Mouse (Mus musculus) gastrocnemius, postnatal 25 days (tissue): Measurements from ENCODE around the gene Tmc4. TPM values are rescaled to one million over a fixed set of nuclear protein-coding genes. Genes with fewer than 3 reads are reported as not detected.

ENCODE experiments used
- DNase-seq: peaks from one replicate; pipeline ENCODE4 v3.0.0; 2022
- microRNA-seq, 2 experiments: library from miRNA; unstranded; fragments of <30 nt; microRNA quantifications; one replicate each; pipeline ENCODE4 v1.2.0; 2021; ENCODE audit warnings: borderline replicate concordance in 2 of 2
- total RNA-seq, 2 experiments: library from RNA; stranded (reverse); gene quantifications; 1 replicate in 1 of 2; 2 replicates in 1 of 2; pipeline ENCODE4 v1.2.3; 2021

Gene Tmc4
- total RNA-seq, 2 experiments from 2014 or later: 0.70 to 0.87 TPM

DNA sequence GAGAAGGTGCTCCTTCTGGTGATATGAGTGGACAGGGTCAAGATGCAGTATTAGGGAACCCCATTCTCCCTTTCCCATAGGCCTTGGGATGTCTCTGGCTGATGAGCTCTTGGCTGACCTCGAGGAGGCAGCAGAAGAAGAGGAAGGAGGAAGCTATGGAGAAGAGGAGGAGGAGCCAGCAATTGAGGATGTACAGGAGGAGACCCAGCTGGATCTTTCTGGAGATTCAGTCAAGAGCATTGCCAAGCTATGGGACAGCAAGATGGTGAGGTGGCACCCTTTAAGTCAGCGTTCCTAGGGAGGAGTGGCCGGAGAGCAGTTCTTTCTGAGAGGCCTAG, 46.9 kb downstream of the Tmc4 start:
- DNase-seq: no peak

DNA sequence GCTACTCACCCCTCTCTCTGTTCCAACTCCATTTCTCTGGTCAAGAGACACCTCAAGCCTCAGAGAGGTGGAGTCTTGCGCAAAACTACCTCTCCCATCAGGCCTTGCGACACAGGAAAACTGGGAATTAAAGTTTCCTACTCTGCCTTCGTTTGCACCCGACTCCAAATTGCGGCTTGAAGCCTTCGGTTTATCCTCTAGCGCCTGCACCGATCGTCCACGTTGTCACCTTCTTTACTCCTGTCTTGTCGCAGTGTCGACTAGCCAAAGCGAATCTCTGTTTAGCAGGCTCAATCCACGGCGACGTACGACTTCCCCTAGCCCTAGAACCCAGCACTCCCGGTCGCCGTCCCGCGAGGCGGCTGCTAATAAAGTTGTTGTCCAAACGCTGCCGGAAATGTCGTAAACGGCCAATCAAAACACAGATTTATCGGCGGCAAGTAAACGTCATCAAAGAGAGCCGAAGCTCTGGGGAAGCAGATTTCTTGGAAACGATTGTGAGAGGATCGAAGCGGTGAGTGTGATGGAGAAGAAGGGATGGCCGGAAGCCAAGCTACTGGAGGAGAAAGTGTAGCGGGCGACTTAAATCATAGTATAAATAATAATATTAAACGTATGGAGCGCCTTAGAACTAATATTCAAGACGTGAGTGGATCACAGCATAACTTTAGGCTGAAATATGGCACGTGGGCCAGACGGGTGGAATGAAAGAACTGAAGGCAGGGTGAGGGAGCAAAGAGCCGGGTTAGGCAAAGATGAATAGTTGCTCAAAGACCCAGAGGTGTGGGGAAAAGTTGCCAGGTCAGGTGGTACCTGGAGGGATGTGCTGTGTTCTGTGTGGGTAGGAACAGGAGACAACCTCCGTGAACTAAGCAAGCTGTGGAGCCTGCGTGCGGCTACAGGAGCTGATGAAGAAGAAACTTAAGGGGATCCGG, 47.5 kb downstream of the Tmc4 start, which contains the start of the genes Tfpt and Prpf31:
Tfpt (minus strand) TSS at position 387 of the 935 bp plus-strand sequence.
Prpf31 (plus strand) TSS at position 443 of the 935 bp plus-strand sequence.
- DNase-seq: peak; percentile 91

DNA sequence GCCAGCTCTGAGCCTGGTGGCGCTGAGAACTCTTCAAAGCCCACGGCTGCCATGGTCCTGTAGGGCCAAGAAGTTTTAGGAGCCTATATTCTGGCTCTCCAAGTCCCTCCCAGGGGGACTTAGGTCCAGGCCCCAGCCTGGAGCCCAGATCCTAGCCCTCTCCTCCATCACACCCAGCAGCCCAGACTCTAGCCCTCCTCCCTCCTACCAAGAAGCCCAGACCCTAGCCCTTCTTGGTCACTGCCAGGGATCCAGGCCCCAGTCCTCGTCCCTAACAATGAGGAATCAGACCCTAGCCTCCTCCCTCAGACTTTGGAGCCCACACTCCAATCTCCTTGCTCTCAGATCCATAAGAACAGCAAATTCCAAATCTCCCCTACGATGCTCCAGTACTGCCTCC, 48.3 kb downstream of the Tmc4 start:
- DNase-seq: no peak

DNA sequence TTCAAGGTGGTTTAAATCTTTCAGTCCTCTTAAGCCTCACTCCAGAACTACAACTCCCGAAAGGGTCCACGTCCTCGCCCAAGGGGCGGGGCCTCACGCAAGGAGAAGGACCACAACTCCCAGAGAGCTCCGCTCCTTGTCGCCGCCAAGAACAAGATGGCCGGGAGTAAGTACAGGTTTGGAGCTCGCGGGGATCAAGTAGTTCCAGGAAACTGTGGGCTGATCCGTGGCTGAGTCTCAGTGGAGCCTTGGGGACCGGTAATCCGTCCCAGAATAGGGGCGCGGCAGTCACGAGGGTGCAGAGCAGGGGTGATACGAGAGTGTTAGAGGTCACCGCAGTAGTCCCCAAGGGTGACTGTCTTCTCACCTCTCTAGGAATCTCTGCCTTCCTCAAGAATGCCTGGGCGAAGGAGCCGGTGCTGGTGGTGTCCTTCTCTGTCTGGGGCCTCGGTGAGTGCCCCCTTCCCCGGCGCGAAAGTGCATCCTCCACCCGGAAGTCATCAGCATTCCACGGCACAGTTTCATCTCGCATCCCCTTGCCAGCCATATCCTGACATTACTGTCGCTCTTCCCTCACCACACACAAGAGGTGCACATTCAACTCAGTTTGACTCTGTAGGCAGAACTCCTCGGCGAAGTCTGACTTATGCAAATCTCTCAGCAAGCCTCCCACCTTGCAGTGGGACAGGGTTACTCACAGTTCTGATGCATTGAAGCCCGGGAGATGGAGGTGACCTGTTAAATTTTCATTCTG, 59.9 kb downstream of the Tmc4 start, which contains the start of gene Ndufa3:
Ndufa3 (plus strand) TSS at position 132 of the 754 bp plus-strand sequence.
- DNase-seq: peak; percentile 86

DNA sequence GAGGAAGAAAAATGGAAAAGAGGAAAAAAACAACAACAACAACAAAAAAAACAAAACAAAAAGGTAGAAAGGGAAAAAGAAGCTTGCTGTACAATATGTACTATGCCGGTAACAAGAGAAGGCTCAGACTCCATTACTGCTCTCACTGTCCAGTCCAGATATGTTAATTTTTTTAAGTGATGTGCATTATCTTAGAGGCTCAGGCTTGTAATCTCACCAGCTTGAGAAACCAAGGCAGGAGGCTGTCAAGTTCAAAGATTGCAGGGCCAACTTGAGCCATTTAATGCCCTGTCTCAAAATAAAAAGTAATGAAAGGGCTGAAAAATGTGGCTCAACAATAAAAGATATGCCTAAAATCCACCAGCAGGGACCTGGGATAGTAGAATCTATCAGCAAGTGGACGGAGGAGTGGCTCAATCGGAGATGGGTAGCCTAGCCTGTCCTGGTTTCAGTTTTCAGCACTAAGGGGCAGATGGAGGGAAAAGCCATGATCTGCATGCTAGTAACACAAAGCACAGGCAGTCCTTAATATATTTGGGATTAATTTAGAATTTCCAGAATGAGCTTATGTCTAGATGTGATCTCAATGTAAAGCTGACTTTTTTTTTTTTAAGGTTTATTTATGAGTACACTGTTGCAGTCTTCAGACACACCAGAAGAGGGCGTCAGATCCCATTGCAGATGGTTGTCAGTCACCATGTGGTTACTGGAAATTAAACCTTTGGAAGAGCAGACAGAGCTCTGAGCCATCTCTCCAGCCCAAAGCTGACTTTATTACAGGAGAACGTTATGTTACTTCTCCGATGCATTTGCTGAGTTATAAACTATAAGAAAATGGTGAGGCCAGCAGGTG, 60.7 kb downstream of the Tmc4 start:
- DNase-seq: no peak

DNA sequence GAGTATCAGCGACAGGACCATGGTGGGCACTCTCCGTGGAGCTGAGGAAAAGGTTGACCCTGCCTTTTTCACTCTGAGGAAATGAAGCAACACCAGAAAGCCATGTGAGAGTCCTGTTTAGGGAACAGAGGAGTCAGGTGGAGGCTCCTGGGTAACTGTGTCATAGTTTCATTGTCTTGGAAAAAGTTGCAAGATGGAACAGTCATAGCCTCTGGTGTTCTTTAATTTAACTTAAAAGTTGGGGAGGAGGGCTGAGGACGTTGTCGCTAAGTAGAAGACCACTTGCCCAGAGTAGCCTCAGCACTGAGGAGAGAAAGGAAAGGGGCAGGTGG, 61.3 kb downstream of the Tmc4 start, which contains the start of gene Oscar:
Oscar (minus strand) TSS at position 101 of the 332 bp plus-strand sequence.
- DNase-seq: no peak

Small RNAs within 50 kb of the gene (microRNA-seq; reads per million reads assigned to microRNA genes)
- gene Mir3572: 0.79 to 2.9 reads per million in 2 experiments

Other genes with a start within 250 kb of the Tmc4 start
- not detected for gene Tarm1, start 174.9 kb downstream of the Tmc4 start, total RNA-seq
- gene Oscar, start 61.4 kb downstream of the Tmc4 start, total RNA-seq: under 1 TPM; 0.15 to 0.56 TPM
- 100 to 1,000 TPM; 951 to 953 TPM for gene Ndufa3, start 60.2 kb downstream of the Tmc4 start, total RNA-seq
- gene Tfpt, start 47.6 kb downstream of the Tmc4 start, total RNA-seq: 10 to 100 TPM; 12.8 to 13.6 TPM
- 10 to 100 TPM; 21.3 to 21.8 TPM for gene Prpf31, start 47.6 kb downstream of the Tmc4 start, total RNA-seq
- 10 to 100 TPM; 17.1 to 17.4 TPM for gene Cnot3, start 32.3 kb downstream of the Tmc4 start, total RNA-seq
- gene Leng1, start 11.7 kb downstream of the Tmc4 start, total RNA-seq: 1 to 10 TPM; 4.2 to 4.3 TPM
- gene Tsen34, start 15.3 kb upstream of the Tmc4 start, total RNA-seq: 10 to 100 TPM; 28.2 to 28.4 TPM
- gene Mboat7, start 16.0 kb upstream of the Tmc4 start, total RNA-seq: 10 to 100 TPM in 1 of 2 experiments, 1 to 10 TPM in 1; 8.1 to 11.2 TPM
- 100 to 1,000 TPM; 374 to 415 TPM for gene Rps9, start 26.4 kb upstream of the Tmc4 start, total RNA-seq
- gene Pirb, start 42.8 kb upstream of the Tmc4 start, total RNA-seq: 1 to 10 TPM in 1 of 2 experiments, under 1 TPM in 1; 0.67 to 1.0 TPM
- under 1 TPM in 1 of 2 experiments, not detected in 1; 0.18 TPM for gene Gm15448, start 148.1 kb upstream of the Tmc4 start, total RNA-seq
- under 1 TPM in 1 of 2 experiments, not detected in 1; 0.13 TPM for gene Pira2, start 167.5 kb upstream of the Tmc4 start, total RNA-seq
- not detected for gene Gm14548, start 220.6 kb upstream of the Tmc4 start, total RNA-seq
- gene Lilra6, start 237.9 kb upstream of the Tmc4 start, total RNA-seq: under 1 TPM in 1 of 2 experiments, not detected in 1; 0.24 TPM